Mouse (Mus musculus) embryonic fibroblast, embryonic 13.5 days (primary cell): ENCODE data around the gene Grb7. TPM values are rescaled to one million over a fixed set of nuclear protein-coding genes. Genes with fewer than 3 reads are reported as not detected.

Source experiments
- H3K27ac ChIP-seq: 2 replicates; pipeline ENCODE4 v1.5.1; 2012; ENCODE audit warnings: low read length, control low read depth, inconsistent platforms; ENCODE audit not compliant: insufficient read depth
- H3K4me1 ChIP-seq: 2 replicates; pipeline ENCODE4 v1.6.1; 2011; ENCODE audit warnings: low read length; ENCODE audit not compliant: control insufficient read depth, insufficient read depth
- H3K4me3 ChIP-seq: 2 replicates; pipeline ENCODE4 v1.5.1; 2011; ENCODE audit warnings: mild to moderate bottlenecking, control low read depth, low read length; ENCODE audit not compliant: insufficient read depth
- CTCF ChIP-seq: IDR thresholded peaks from 2 replicates; pipeline ENCODE4 v1.5.1; 2011; ENCODE audit warnings: mild to moderate bottlenecking, control low read depth, low read length, moderate library complexity, borderline replicate concordance; ENCODE audit not compliant: insufficient read depth
- POLR2A ChIP-seq: IDR thresholded peaks from 2 replicates; pipeline ENCODE4 v1.6.1; 2011; ENCODE audit warnings: low read depth, mild to moderate bottlenecking, control low read depth, low read length, moderate library complexity
- polyA plus RNA-seq: library from polyadenylated mRNA; stranded (reverse); fragments of >200 nt; gene quantifications from 2 replicates; pipeline ENCODE4 v1.2.4, GENCODE M21; 2011; ENCODE audit warnings: low read depth; ENCODE audit not compliant: missing spikeins, insufficient read length

The Grb7 gene
- polyA plus RNA-seq, 1 experiment: not detected

- Histone ChIP-seq H3K4me1 (0 out of 2 replicates have a peak, but pooled peaks cover 4% of the 10 kb centered on the region), H3K4me3 (peak within 1 kb of the TSS; percentile 80), H3K27ac (peak within 1 kb of the TSS; percentile 37; the same call in 1 of the 2 replicates)
- TF ChIP-seq POLR2A: peak; percentile 57
- peak; percentile 92 for TF ChIP-seq CTCF
Measured at GRCm38 (mm10) chr11:98438331-98439158, 7.6 kb upstream of the Grb7 start, which contains the start of gene Mien1. Gene Mien1, minus strand, starts transcription at chr11:98438991.

- Histone ChIP-seq H3K27ac (no peak overlapping the region), H3K4me3 (no peak overlapping the region), H3K4me1 (no peaks in the 10 kb centered on the region)
- TF ChIP-seq CTCF: no peak
- no peak for TF ChIP-seq POLR2A
Measured at GRCm38 (mm10) chr11:98443688-98444087, 2.5 kb upstream of the Grb7 start.

- H3K27ac ChIP-seq: no peak overlapping the region
- H3K4me3 ChIP-seq: no peak overlapping the region
- TF ChIP-seq CTCF (no peak), POLR2A (no peak)
Measured at GRCm38 (mm10) chr11:98445238-98445637, 956 bp upstream of the Grb7 start.

GRCm38 (mm10) chr11:98445679-98446078, 515 bp upstream of the Grb7 start:
- Histone ChIP-seq H3K4me3 (no peak overlapping the region), H3K27ac (no peak overlapping the region), H3K4me1 (no peaks in the 10 kb centered on the region)
- TF ChIP-seq POLR2A (no peak), CTCF (no peak)

More at GRCm38 (mm10) chr11:98445238-98445637, 956 bp upstream of the Grb7 start:
- H3K4me1 ChIP-seq: no peaks in the 10 kb centered on the region

GRCm38 (mm10) chr11:98446562-98447474, 624 bp downstream of the Grb7 start:
- Histone ChIP-seq H3K27ac (no peak overlapping the region), H3K4me1 (no peaks in the 10 kb centered on the region), H3K4me3 (no peak overlapping the region)
- TF ChIP-seq CTCF (no peak), POLR2A (no peak)

GRCm38 (mm10) chr11:98447475-98447834, 1.3 kb downstream of the Grb7 start:
- Histone ChIP-seq H3K4me1 (no peaks in the 10 kb centered on the region), H3K27ac (no peak overlapping the region), H3K4me3 (no peak overlapping the region)
- TF ChIP-seq CTCF: no peak
- no peak for TF ChIP-seq POLR2A

GRCm38 (mm10) chr11:98448191-98448790, 2.1 kb downstream of the Grb7 start:
- Histone ChIP-seq H3K4me1 (no peaks in the 10 kb centered on the region), H3K27ac (no peak overlapping the region), H3K4me3 (no peak overlapping the region)
- TF ChIP-seq POLR2A (no peak), CTCF (no peak)

- H3K27ac ChIP-seq: no peak overlapping the region
- H3K4me3 ChIP-seq: no peak overlapping the region
- no peaks in the 10 kb centered on the region for H3K4me1 ChIP-seq
- TF ChIP-seq CTCF: no peak
- TF ChIP-seq POLR2A: no peak
Measured at GRCm38 (mm10) chr11:98449419-98449818, 3.2 kb downstream of the Grb7 start.
